Mouse (Mus musculus): ENCODE data around the gene Tpd52l2.

DNA sequence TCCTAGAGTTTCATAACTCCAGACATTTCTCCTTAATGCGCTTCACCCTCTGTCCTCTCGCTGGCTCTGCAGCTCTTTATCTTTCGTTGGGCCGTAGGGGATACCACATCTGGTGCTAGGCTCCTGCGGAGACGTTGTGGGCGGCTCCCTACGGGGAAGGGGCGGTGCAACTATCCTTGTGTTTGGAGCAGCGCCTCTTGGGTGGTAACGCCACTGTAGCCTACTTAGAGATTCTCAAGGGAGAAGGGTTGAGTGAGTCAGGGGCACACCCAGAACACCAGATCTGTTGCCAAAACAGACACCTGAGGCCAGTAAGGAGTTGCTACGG is 570 bp downstream of the Tpd52l2 start:
- no peak for TF ChIP-seq CTCF (IDR thresholded peaks at IDR 0.05; ENCODE audit: control insufficient read depth, insufficient read depth, insufficient read length)
- TF ChIP-seq CEBPB (IDR thresholded peaks at IDR 0.05; ENCODE audit: low read depth) = no peak
- TF ChIP-seq USF1 (IDR thresholded peaks at IDR 0.05; ENCODE audit: low read depth) = no peak
